Mouse (Mus musculus) small intestine, adult 2 months (tissue): ENCODE measurements around the gene Asb4.
"Not testable (repeated sequence)": the region's sequence is repeated elsewhere in the genome, so short reads cannot be mapped to it uniquely, and the experiment has no call there.

Experiments used
- CTCF ChIP-seq: fragments of 200-500 bp; IDR thresholded peaks from 2 replicates; pipeline ENCODE4 v1.5.1; 2012; ENCODE audit warnings: low read depth, mild to moderate bottlenecking, control low read depth, inconsistent platforms, low read length, moderate library complexity, mixed read lengths; ENCODE audit not compliant: insufficient replicate concordance, insufficient read length; ENCODE audit errors: extremely low read depth
- POLR2A ChIP-seq: fragments of 200-500 bp; IDR thresholded peaks from 2 replicates; pipeline ENCODE4 v1.6.1; 2012; ENCODE audit warnings: low read depth, mild to moderate bottlenecking, control low read depth, inconsistent platforms, low read length, moderate library complexity

GRCm38 (mm10) chr6:5336016-5336415, 47.2 kb upstream of the Asb4 start:
- not testable (repeated sequence) for TF ChIP-seq POLR2A, CTCF
